Mouse (Mus musculus) pancreas, adult 10 weeks (tissue): ENCODE results near the gene Coq3. TPM values are rescaled to one million over a fixed set of nuclear protein-coding genes. Genes with fewer than 3 reads are reported as not detected.

Experiments used
- polyA plus RNA-seq: library from polyadenylated mRNA; stranded (reverse); fragments of 350-450 nt; fragmentation: Illumina TruSeq; extraction: RNeasy Lipid Tissue Mini Kit (QIAGEN cat#74804); gene quantifications from one replicate; pipeline ENCODE4 v1.2.3, GENCODE M21; 2015; ENCODE audit warnings: low read depth, low replicate concordance; ENCODE audit not compliant: insufficient read depth

Coq3 gene
- 3.4 TPM for polyA plus RNA-seq

DNA sequence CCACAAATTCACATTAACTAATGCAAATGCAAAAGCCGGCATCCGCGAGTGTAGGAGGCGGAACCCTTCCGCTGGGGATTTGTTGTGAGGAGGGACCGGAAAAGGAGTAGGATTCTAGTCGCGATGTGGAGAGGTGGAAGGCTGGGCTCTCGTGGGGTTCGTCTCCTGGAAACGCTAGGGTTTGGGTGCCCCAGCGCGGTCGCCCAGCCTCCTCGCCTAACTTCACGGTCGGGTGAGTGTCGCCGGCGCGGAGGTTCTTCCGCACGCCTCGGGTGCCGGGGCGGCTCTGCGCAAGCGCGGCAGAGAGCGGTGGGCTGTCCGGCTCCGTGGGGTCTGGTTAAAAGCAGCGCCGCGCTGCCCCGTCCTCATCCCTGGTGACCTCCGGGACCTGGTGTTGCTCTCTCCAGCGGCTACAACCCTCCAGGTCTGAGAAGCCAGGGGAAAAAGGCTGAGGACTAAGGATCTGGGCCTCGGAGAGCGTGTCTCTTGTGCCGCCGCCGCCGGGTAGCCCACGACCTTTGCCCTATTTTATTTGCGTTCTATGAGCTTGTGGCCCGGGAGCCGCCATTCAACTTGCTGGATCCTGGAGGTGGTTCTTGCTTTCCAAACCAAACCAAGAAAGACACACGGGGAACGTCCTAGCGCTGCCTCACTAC lies at the start of gene Coq3:
TSS of gene Coq3 (plus strand) at position 109 of the 656 bp plus-strand sequence.

DNA sequence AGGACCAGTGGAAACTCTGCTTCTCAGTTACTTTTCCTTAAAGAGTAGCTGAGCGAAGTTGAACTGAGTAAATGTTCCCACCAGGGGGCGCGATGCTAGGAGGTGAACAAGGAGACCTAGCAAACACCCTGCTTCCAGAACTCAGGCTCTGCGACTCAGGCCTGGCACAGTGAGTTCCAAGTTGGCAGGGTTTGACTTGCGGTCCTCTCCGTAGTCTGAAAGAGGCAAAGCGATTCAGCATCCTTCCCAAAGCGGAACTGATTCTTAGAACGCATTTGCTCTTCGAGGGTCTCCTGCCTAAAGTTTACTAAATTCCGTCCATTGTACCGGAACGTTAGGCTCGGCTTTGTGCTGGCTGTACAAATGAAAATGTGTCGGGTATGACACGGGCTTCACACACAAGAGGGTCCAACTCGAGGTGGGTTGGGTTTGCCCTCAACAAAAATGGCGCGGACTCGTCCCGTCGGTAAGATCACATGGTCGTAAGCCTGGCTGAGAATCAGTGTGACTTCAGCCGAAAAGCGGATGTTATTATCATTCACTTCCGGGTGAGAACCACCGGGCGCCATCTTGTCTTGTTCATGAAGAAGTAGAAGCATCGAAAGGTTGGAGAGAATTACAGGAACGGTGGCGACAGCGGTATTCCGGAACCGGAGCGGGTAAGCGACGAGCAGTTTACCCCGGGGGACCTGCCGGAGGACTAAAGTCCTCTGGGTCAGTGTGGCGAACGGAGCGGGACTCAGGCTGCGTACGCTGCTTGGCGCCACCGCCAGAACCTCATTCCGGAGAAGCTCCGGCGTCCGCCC lies 31.8 kb upstream of the Coq3 start, which contains the start of gene Pnisr:
TSS of gene Pnisr (plus strand) at position 103 of the 806 bp plus-strand sequence.

DNA sequence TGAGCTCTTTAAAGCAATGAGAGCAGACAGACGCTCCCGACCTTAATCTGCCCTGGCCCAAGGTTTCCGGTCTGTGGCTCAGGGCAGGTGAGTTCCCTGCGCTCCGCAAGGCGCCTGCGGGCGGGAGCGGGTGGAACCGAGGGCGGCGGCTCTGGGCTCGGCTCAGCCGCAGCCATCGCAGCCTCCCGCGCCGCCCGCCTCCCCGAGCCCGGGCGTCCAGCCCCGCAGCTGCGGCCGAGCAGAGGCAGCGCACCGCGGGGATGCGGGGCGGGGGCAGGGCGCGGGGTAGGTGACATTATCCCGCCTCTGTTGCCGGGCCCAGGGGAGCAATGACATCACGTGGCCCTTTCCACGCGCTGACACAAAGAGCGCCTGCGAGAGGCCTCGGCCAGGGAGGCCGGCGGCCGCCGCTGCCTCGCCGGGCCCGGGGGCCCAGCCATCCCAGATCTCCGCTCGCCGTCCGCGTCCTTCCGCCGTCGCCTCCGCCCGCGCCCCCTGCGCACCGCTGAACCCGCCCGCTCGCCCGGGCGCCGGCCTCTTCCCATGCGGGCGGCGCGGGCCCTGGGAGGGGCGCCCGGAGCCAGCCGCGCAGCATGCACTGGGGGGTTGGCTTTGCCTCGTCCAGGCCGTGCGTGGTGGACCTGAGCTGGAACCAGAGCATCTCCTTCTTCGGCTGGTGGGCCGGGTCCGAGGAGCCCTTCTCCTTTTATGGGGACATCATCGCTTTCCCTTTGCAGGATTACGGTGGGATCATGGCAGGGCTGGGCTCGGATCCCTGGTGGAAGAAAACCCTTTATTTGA lies 51.7 kb downstream of the Coq3 start, which contains the start of gene Faxc:
TSS of gene Faxc (plus strand) at position 359 of the 801 bp plus-strand sequence.

Other genes with a start within 250 kb of the Coq3 start
- gene Prdm13, start 193.7 kb upstream of the Coq3 start, polyA plus RNA-seq, result not detected
- gene Ccnc, start 152.0 kb upstream of the Coq3 start, polyA plus RNA-seq, result 6.3 TPM
- 2.8 TPM for gene Usp45, start 112.5 kb upstream of the Coq3 start, polyA plus RNA-seq
- gene Tstd3, start 112.5 kb upstream of the Coq3 start, polyA plus RNA-seq, result 2.3 TPM
- gene Pnisr, start 32.1 kb upstream of the Coq3 start, polyA plus RNA-seq, result 37.7 TPM
- gene Faxc, start 51.7 kb downstream of the Coq3 start, polyA plus RNA-seq, result 0.41 TPM